Mouse (Mus musculus) adrenal gland, postnatal 25 days (tissue): ENCODE results near the gene Reps1. TPM values are rescaled to one million over a fixed set of nuclear protein-coding genes. Genes with fewer than 3 reads are reported as not detected.
"Not testable (repeated sequence)": the region's sequence is repeated elsewhere in the genome, so short reads cannot be mapped to it uniquely, and the experiment has no call there.

Experiments used
- DNase-seq: peaks from one replicate; pipeline ENCODE4 v3.0.0; 2021; ENCODE audit warnings: mixed read lengths
- total RNA-seq: library from RNA; stranded (reverse); gene quantifications from 2 replicates; pipeline ENCODE4 v1.2.3, GENCODE M21; 2021

Gene Reps1
- total RNA-seq, 1 experiment from 2014 or later: 38.5 TPM

DNA sequence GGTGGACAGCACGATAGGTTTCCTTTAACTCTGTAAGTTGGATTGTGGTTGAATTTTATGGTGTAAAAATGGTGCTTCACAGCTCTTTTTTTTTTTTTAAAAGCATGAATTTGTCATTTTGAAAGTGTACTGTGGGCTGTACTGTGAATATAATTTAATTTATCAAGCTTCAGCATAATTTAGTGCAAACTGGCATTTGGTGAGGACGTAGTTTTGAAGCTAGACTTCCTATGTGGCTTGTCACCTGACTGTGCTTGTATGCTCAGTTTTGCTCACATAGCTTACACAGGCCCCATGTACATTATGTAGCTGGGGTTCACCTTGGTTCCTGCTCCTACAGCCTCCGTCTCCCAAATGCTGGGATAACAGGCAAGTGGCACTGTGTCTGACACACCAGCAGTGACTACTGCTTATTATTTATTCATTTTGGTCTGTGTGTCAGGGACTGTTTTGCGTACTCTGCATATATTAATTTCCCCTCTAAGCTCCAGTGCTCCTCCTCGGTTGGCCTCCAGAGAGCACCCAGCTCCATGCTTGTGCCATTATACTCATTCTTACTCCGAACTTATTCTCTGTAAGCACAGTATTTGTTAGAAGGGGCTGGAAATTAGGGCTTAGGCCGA lies 9.1 kb downstream of the Reps1 start:
- DNase-seq: no peak

DNA sequence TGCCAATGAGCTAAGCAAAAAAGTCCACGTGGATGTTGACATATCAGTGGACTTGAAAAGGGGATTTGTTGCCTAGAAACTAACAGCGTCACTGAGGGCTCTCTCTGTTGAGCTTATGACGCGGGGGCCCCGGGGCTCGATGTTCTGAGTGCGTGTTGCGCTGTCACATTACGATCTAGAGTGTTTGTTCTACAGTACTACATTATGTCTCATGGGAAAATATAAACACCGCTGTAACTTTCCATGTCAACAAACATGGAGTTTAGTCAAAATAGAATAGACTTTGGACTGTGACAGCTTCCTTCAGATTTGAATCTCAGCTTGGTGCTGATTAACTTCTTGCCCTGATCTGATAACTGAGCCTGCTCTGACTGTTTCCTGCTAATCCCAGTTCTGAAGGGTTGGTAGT lies 10.4 kb downstream of the Reps1 start:
- no peak for DNase-seq

DNA sequence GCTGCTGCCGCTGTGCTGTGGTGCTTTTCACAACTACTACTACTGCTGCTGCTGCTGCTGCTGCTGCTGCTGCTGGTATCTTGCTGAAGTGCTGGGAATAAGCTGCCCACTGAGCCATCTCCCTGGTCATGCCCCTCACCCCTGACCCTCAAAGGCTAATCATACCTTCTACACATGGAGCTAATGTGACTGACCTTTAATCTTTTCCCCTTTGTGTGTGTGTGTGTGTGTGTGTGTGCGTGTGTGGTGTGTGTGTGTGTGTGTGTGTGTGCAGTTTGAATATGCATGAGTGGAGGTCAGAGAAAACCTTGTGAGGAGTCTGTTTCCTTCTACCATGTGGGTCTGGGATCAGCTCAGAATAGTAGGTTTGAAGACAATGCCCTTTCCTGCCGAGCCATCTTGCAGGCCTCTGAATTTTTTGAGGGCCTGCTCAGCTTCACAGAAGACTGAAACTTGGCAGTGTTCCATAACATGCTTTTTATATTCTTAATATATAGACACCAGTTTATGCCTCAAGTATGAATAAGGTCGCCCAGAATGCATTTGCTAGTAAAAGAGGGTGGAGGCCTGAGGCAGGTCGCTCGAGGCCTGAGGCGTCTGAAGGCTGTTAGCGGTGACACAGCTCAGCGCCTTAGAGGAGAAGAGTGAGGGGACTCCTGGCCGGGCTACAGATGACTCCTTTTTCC lies 12.2 kb downstream of the Reps1 start:
- DNase-seq: no peak

DNA sequence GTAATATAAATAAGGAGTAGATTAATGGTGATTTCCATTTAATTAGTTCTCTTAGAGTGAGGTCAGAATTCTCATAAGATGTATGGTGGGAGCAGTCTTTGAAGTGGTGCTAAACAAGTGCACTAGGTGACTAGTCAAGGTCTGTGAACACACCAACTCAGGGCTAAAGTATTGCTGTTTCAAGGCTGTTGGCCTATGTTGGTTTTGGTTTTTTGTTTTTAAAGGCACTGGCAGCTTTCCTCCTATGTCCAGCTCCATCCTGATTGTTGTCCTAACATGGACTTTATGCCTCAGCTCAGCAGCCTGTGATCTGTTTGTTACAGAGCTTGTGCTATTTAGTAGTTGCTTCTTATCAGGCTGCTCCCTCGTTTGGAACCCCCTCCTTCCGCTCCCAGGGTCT lies 13.2 kb downstream of the Reps1 start:
- DNase-seq: no peak

DNA sequence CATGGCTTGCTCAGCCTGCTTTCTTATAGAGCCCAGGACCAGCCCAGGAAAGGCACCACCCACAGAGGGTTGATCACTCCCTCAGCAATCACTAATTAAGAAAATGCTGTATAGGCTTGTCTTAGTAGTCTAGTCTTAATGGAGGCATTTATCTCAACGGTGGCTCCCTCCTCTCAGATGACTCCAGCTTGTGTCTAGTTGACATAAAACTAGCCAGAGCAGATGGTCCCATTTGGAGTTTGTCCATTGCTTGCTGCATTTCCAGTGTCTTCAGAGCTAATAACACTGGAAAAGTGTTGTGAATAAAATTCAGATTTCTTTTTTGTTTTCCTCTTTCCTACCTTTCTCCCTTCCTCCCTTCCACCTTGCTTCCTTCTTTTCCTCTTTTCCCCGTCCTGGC lies 13.9 kb downstream of the Reps1 start:
- no peak for DNase-seq

DNA sequence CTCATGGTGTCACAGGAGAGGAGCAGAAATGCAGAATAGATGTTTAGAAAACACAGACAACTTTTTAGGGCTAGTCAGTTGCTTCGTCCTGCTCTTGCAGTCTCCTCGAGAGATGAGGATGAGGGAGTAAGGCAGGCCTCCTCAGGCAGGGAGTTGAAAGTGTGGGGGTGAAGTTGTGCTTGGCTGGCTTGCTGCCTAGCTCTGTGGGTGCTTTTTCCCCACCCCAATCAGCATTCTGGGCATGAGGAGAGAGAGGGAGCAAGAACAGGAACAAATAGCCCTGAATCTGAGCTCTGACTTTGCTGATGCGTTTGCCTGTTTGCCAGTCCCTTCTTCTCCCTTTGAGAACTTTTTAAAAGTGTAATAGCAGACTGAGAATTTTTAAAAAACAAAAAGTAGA lies 14.5 kb downstream of the Reps1 start:
- no peak for DNase-seq

DNA sequence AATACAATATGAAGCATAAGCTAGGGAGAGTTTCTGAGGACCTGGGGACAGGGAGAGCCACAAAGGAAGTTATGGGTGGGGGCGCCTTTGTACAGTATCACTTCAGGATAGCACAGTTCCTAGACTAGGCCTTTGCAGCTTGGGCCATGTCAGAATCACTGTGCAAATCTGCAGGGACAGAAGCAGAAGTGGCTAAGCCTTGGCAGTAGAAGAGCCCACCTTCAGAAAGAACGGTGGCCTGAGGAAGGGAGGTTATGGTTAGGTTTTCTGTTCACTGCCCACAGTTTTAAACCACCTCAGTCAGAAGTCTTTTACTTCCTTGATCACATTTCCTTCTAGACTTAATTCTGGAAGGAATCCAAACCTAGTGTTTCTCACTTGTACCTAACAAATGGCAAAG lies 15.0 kb downstream of the Reps1 start:
- no peak for DNase-seq

DNA sequence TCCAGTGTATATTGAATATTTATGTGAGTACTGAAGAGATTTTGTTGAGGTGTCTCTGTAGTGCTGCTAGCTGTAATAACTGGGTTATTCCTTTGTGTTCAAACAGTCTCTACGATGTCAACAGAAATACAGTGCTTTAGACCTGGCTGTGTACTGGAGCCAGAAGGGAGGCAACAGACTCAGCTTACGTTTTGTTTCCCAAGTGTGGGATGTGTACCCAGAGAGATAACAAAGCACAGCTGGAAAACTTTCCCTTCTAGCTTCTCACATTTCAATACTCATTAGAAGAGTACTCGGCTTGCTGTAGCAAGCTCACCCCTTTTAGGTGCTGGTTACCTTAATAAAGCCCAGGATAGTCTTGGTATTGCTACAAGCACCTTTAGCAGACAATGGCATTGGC lies 17.2 kb downstream of the Reps1 start:
- DNase-seq: no peak

DNA sequence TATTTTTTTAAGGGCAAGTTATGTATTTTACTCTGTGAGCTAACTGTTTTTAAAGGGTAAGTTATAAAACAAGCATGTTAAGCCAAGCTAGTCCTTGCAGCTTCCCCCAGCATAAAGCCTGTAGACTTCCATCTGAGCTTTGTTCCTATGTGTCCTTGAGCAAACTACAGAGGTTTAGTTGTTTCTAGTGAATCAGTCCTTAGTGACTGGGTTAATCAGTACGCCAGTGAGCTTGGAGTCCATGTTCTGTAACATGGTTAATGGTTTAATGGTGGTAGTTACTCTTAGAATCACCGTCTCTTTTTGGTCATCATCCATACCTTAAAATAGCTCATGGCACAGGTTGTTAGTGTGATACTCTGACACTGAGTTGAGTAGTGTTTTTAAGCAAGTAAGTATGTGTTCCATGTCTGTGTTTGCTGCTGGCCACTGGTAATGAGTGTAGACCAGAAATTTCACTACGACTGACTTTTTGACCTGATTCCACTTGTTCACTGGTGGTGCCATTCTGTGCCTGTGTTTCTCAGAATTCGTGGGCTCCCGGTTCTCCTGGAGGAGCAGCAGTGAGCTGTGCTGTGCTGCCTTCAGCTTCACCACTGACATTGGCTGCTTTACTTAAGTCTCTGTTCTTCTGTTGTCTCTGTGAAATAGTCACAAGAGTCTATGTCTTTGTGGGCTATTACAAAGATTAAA lies 18.9 kb downstream of the Reps1 start:
- no peak for DNase-seq

DNA sequence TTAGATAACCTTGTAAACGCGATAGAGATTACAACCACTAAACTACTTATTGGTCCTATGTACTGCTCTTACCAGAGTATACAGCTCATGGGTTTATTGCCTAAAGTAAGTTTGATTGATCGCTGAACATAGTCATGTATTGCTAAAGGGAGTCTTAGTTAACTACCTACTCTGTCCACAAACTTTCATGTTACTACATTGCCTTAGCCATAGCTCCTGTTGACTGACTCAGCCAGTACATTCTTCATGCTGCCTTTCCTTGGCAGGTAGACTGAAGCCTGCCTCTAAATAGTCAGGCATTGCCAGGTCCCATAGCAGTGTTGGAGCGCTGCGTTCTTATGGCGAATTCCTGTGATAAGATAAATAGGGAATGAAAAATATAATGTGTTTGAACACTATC lies 20.2 kb downstream of the Reps1 start:
- DNase-seq: no peak

DNA sequence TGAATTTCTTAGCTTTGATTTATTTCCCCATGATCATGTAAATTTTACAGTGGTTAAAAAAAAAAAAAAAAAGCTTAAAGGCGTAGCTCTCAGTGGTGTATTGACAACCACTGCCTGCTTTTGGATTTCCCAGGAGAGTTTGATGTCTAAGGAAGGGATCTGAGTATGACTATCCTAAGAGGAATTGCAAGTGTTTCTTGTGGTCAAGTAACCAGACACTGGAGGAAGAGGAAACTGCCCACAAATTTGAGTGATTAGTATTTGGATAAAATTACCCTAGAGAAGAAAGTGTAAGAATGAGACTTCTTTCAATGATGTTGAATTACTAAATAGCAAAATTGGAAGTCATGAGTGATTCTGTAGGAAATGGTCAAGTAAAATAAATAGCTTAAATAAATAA lies 25.9 kb downstream of the Reps1 start:
- DNase-seq: no peak

DNA sequence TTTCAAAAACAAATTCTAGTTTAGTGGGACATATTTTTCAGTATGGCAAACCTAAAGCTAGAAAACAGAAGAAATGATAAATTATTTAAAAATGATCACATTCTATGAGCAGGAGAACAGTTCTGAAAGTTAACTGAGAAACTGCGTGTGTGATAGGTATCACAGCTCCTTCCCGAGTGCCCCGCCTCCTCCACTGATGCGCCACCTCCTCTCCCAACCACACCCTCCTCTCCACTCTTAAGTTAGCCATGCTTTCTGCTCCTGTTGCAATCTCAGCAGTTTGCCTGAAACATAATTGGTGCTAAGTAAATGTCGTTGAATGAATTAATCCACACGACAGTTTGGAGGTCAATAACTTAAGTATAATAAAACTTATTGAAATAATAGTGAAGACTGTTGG lies 27.1 kb downstream of the Reps1 start:
- DNase-seq: no peak

DNA sequence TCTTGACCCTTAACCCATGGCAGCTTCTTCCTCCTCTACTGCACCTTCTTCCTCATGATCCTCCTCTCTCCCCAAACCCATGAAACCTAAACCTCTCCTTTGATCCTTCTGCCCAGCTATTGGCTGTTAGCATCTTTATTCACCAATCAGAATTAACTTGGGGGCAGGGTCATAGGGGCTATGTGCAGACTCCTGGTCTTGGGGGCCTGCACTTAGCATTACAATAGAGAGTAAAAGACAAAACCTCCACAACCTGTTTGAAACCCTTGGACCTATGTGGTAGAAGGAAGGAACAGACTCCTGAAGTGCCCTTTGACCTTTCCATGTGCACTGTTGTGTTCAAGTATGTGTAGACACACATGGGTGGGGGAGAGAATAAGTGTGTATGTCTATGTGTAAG lies 35.0 kb downstream of the Reps1 start:
- no peak for DNase-seq

DNA sequence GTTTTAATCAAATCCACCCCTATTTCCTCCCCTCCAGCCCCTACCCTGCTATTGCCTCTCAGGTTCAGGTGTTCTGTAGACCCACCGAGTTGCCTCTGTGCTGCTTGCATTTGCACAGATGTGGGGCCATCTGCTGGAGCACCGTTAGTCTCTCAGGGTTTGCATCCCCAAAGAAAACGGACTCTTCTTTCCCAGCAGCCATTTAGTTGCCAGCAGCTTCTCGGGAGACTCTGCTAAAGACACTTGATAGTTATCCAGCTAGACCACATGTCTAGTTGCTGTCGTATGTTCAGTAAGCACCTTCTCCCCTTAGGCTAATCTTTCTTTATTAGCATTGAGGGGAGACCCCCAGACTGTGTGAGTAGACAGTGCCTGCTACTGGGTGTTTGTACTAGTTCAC lies 46.5 kb downstream of the Reps1 start:
- no peak for DNase-seq

DNA sequence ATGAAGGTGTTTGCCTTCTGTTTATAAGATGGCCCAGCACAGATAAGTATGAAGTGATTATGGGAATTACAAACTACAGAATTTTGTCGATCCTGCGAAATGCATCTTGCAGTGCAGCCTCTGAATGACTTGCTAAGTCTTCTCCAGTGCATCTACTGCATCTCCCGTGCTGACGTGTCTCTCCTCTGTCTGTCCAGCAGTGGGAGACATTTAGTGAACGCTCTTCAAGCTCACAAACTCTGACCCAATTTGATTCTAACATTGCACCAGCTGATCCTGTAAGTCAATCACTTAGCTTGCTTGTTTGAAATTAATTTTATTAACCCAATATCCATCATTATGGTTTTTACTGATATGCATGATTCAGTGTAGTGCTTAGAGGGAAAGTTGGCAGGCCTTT lies 51.8 kb downstream of the Reps1 start:
- no peak for DNase-seq

DNA sequence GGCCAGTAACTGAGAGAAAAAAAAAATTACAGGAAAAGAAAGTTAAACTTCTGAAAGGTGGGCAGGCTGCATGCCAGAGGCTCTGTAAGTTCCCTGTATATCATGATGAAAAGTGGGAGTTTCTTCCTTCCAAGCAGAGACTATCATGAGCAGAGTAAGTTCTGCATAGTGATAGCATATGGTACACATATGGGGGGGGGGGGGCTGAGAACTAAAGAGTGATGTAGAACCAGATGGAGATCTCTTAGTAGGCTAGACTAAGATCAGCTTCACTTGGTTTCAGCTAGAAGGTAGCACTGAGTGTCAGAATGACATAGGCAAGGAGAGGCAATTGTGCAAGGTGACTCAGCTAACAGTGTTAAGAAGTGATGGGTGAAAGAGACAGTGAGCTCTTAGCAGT lies 55.3 kb downstream of the Reps1 start:
- no peak for DNase-seq

DNA sequence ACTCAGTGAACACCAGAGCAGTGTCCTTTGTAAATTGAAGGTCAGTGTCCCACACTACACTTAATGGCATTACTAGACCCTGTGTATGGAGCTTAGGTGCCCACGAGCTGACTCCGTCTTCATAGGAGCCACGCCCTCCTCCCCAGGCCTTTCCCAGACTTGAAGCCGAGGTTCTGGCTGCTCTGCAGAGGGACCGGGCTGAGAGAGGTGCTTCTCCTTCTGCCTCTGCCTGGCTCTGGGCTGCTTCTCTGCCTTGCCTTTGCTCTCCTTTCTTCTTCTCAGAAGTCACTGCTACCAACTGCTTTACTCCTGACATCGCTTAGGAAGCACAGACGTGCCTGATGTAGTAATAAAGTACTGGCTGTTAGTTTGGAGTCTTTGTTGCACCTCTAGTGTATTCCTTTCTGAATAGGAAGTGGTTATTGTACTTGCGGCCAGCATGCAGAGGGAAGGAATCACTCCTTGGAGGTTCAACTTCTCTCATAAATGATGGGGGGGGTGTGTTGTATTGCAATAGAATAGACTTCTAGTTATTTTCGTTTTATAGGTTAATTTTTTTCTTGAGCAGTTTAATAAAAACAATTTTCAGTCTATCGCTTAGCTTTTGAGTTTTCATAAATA lies 57.9 kb downstream of the Reps1 start:
- no peak for DNase-seq

DNA sequence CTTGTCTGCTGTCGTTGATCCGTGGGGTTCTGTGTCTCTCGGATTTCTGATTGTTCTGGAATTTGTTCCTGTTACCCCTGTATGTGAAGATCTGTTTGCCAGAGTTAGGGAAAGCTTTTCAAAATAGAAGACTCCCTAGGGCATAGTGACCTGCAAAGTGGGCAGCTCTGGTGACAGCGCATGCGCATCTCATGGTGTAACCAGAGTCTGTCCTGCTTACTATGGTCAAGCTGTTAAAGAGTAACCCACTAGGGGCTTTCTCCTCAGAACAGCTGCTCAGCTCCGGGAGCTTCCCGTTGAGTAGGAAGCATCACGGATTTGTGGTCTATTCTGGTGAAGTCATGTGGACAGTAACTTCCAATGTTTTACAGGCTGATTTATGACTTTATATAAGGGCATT lies 62.7 kb downstream of the Reps1 start:
- DNase-seq: no peak

DNA sequence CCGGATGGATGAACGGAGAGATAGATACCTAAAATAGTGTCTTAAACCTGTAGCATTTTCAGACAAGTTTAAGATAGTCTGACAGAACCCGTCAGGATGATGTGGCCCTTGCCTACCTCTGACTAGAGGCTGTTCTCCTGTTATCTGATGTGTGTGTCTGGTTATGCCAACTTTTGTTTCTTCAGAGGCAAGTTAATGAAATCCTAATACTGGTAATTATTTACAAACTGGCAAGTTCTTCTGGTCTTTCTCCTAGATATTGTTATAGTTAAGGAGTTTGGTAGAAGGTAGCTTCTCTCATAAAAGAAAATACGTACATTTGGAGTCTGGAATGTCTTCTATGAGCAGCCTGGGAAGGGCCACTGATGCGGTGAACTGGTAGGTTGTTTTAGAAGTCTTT lies 74.6 kb downstream of the Reps1 start:
- DNase-seq: no peak

DNA sequence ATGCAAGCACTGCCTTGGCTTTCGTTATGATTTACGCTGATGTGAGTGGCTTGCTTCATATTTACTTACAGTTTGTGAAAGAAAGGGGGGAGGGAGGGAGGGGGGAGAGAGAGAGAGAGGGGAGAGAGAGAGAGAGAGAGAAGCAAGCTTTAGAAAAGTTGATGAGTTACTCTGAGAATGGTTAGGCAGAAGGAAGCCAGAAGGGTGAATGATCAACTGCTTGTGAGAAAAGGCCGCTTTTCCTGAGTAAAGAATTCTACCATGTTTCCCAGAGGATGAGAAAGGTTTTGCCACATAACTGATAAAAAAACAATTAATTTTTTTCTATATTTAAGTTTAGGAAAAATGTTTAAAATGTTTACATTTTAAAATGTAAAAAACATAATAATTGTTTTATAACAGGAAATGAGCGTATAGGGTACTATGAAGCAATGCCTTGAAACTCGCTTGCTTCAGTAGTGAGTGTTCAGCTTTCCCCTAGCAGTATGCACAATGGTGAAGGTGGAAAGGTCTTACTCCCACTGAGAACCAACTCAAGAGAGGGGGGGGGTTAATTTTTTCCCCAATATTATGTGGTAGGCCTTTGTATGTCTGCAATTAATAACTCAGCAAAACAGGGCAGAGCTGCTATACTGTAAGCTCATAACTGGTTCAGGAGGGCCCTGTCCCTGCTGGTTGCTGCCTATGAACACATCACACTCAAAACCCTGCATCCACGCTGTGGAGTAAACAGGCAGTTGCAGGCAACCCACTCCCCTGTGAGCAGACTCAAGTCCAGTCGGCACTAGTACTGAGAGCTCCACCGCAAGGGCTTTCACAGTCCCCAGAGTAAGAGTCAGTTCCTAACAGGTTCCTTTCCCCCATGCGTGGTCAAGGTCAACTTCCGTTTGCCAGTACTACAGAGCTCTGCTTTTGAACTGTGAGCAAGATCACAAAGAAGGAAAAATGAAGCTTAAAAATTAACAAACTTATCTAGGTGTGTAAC lies 76.3 kb downstream of the Reps1 start:
- DNase-seq: no peak

DNA sequence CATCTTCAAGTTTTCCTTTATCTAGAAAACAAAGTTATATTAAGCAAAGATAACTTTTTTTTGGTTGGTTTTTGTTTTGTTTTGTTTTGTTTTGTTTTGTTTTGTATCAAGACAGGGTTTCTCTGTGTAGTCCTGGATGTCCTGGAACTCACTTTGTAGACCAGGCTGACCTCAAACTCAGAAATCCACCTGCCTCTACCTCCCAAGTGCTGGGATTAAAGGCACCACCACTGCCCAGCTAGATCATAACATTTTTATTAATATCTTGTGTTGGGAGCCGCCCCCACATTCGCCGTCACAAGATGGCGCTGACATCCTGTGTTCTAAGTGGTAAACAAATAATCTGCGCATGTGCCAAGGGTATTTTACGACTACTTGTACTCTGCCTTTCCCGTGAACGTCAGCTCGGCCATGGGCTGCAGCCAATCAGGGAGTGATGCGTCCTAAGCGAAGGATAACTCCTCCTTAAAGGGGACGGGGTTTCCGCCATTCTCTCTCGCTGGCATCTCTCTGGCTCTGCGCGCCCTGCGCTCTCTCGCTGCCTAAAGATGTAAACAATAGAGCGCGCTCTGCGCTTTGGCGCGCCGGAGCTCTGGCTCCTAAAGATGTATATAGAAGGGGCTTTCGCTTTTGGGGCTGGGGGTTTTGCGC lies 83.3 kb downstream of the Reps1 start:
- not testable (repeated sequence) for DNase-seq

DNA sequence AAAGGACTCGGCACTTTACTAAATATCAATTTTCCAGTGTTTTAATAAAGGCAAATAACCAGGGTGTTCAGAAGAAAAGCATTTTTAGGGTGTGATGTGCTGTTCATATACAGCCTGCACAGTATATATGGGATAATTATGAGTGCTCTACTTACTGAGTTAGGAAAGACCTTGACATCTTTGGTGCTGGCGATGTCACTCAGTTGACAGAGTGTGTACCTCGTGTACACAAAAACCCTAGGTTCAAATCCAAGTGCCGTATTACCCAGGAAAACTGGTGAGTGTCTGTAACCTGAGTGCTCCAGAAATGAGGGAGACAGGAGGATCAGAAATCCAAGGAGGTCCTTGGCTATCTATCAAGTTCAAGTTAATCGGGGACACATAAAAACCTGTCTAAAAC lies 84.0 kb downstream of the Reps1 start:
- no peak for DNase-seq
